Mouse (Mus musculus) forebrain, embryonic 11.5 days (tissue): ENCODE results near the gene Wdr74. TPM values are rescaled to one million over a fixed set of nuclear protein-coding genes. Genes with fewer than 3 reads are reported as not detected.

Experiments used
- ATAC-seq: fragments of 200-750 bp; cut with Nextera tagmentation; replicated peaks from 2 replicates; pipeline ENCODE4 v1.8.0; 2017; ENCODE audit warnings: moderate TSS enrichment; ENCODE audit not compliant: low FRiP score
- DNase-seq: peaks from one replicate; pipeline ENCODE4 v3.0.0-alpha.2; 2017; ENCODE audit warnings: low spot score
- H3K27ac ChIP-seq: fragments of 300-500 bp; sonication (generic); 2 replicates; pipeline ENCODE4 v1.5.1; 2014; ENCODE audit warnings: low read depth, low read length
- H3K27me3 ChIP-seq: fragments of 300-500 bp; sonication (generic); 2 replicates; pipeline ENCODE4 v1.6.1; 2014; ENCODE audit warnings: mild to moderate bottlenecking, low read length, mixed read lengths; ENCODE audit not compliant: control insufficient read depth, insufficient read depth
- H3K36me3 ChIP-seq: fragments of 300-500 bp; sonication (generic); 2 replicates; pipeline ENCODE4 v1.6.1; 2014; ENCODE audit warnings: mild to moderate bottlenecking, low read length, moderate library complexity, mixed read lengths; ENCODE audit not compliant: control insufficient read depth, insufficient read depth
- H3K4me1 ChIP-seq: fragments of 300-500 bp; sonication (generic); replicated peaks from 2 replicates; pipeline ENCODE4 v1.6.1; 2014; ENCODE audit warnings: low read length, mixed read lengths; ENCODE audit not compliant: control insufficient read depth, insufficient read depth
- H3K4me2 ChIP-seq: fragments of 300-500 bp; sonication (generic); 2 replicates; pipeline ENCODE4 v1.6.1; 2014; ENCODE audit warnings: low read depth, mild to moderate bottlenecking, low read length, moderate library complexity, mixed read lengths; ENCODE audit not compliant: severe bottlenecking
- H3K4me3 ChIP-seq: fragments of 300-500 bp; sonication (generic); 2 replicates; pipeline ENCODE4 v1.5.1; 2014; ENCODE audit warnings: low read depth, low read length
- H3K9ac ChIP-seq: fragments of 300-500 bp; sonication (generic); 2 replicates; pipeline ENCODE4 v1.6.1; 2014; ENCODE audit warnings: low read length
- H3K9me3 ChIP-seq: fragments of 300-500 bp; sonication (generic); 2 replicates; pipeline ENCODE4 v1.6.1; 2016; ENCODE audit warnings: low read length, mixed read lengths; ENCODE audit not compliant: control insufficient read depth
- WGBS: fragments of 180-500 bp; shearing (Covaris S2); extraction: QIAGEN DNeasy Blood & Tissue Kit; methylation state at CpG from one replicate; pipeline ENCODE4 v1.1.7; 2014; 5-methylcytosine and 5-hydroxymethylcytosine counted together
- polyA plus RNA-seq: library from polyadenylated mRNA; unstranded; fragments of >200 nt; fragmentation: Nextera tagmentation; extraction: Ambion mirVana; gene quantifications from 2 replicates; pipeline ENCODE4 v1.2.1, GENCODE M21; 2014

Wdr74 gene
- polyA plus RNA-seq, 1 experiment from 2014 or later: 79.5 TPM

DNA sequence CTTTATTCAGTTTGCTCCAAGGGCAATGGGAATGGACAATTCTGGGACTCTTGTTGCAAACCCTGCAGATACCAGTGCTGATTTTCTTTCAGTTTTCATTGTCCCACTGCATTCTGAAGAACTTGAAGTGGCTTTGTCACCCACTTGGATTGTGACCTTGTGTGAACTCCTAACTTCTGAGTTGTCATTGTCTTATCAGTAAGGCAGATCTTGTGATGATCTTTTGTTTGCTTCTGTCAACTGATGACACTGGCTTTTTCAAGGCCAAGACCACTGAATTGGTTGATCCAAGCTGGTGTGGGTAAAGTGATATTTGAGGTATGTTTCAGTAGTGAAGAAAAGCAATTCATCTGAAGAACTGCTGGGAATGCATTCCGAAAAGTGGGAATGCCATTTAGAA, 9.8 kb downstream of the Wdr74 start:
- Histone ChIP-seq H3K36me3 (peaks cover 7% of the 10 kb centered on the region; the same call in 1 of the 2 replicates), H3K9ac (no peak overlapping the region), H3K9me3 (no peaks in the 10 kb centered on the region), H3K4me2 (no peak overlapping the region), H3K27ac (no peak overlapping the region), H3K4me3 (no peak overlapping the region), H3K27me3 (no peaks in the 10 kb centered on the region), H3K4me1 (peaks cover 12% of the 10 kb centered on the region)
- DNase-seq: no peak
- WGBS: 92% methylated on average over 1 of the region's 1 CpGs
- no peak for ATAC-seq

DNA sequence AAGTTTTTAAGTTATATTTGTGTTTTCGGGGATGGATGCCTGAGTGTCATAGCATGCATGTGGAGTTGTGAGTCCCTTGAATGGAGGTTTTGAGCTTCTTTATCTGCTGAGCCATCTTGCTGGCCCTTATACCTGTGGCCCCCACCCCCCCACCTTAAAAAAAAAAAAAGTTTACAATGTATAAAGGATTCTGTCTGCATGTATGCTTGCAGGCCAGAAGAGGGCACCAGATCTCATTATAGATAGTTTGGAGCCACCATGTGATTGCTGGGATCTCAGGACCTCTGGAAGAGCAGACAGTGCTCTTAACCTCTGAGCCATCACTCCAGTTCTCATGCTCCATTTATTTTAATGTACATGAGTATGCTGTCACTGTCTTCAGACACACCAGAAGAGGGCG, 11.7 kb downstream of the Wdr74 start:
- Histone ChIP-seq H3K4me3 (no peak overlapping the region), H3K36me3 (peaks cover 7% of the 10 kb centered on the region; the same call in 1 of the 2 replicates), H3K9me3 (no peaks in the 10 kb centered on the region), H3K4me2 (no peak overlapping the region), H3K27ac (no peak overlapping the region), H3K27me3 (no peaks in the 10 kb centered on the region), H3K9ac (no peak overlapping the region), H3K4me1 (peaks cover 3% of the 10 kb centered on the region; the same call in 1 of the 2 replicates)
- 79% methylated on average over 2 of the region's 2 CpGs for WGBS
- DNase-seq (no peak), ATAC-seq (no peak)

DNA sequence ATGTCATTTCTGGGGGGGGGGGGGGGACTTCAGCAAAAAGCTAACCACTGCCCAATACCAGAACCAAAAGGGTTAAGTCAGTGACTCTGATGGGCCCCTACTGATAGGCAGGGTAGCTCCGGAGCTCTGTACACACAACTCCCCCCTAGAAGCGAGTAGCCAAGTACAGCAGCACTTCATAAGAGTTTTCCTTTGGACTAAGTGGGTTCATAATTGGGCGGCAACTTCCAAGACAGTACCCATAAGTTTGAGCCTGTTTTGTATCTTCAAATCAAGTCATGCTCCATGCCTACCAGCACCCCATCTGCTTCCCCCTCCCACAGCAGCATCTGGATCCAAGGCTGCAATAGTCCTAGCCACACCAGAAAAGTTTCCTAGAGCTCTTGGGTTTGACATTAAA, 20.0 kb downstream of the Wdr74 start:
- Histone ChIP-seq H3K4me1 (peaks cover 3% of the 10 kb centered on the region; the same call in 1 of the 2 replicates), H3K4me3 (no peak overlapping the region), H3K9ac (no peak overlapping the region), H3K27ac (no peak overlapping the region), H3K9me3 (no peaks in the 10 kb centered on the region), H3K27me3 (no peaks in the 10 kb centered on the region), H3K36me3 (peaks cover 3% of the 10 kb centered on the region; the same call in 1 of the 2 replicates), H3K4me2 (no peak overlapping the region)
- 80% methylated on average over 3 of the region's 3 CpGs for WGBS
- DNase-seq (no peak), ATAC-seq (no peak)

- ATAC-seq (peak; percentile 94), DNase-seq (peak; percentile 96)
- under 1% methylated on average over 74 of the region's 75 CpGs for WGBS
- H3K9ac ChIP-seq: peak within 1 kb of the TSS; percentile 90
- peak within 1 kb of the TSS; percentile 63 for H3K27ac ChIP-seq
- peaks cover 3% of the 10 kb centered on the region; the same call in 1 of the 2 replicates for H3K4me1 ChIP-seq
- H3K27me3 ChIP-seq: no peaks in the 10 kb centered on the region
- peak within 1 kb of the TSS; percentile 76 for H3K4me2 ChIP-seq
- peaks cover 3% of the 10 kb centered on the region; the same call in 1 of the 2 replicates for H3K36me3 ChIP-seq
- no peaks in the 10 kb centered on the region for H3K9me3 ChIP-seq
- H3K4me3 ChIP-seq: peak within 1 kb of the TSS; percentile 95
Observed at GRCm38 (mm10) chr19:8756635-8757387, 21.2 kb downstream of the Wdr74 start, which contains the start of gene Nxf1. Nxf1 (plus strand) TSS chr19:8757073.

GRCm38 (mm10) chr19:8757471-8757998, 21.9 kb downstream of the Wdr74 start:
- peaks cover 3% of the 10 kb centered on the region; the same call in 1 of the 2 replicates for H3K36me3 ChIP-seq
- H3K27me3 ChIP-seq: no peaks in the 10 kb centered on the region
- peak overlapping the region; percentile 90 for H3K9ac ChIP-seq
- no peak for DNase-seq
- H3K9me3 ChIP-seq: no peaks in the 10 kb centered on the region
- H3K4me2 ChIP-seq: peak overlapping the region; percentile 76
- H3K4me1 ChIP-seq: peaks cover 3% of the 10 kb centered on the region; the same call in 1 of the 2 replicates
- ATAC-seq: no peak
- 9% methylated on average over 14 of the region's 14 CpGs for WGBS
- H3K27ac ChIP-seq: no peak overlapping the region
- peak overlapping the region; percentile 95 for H3K4me3 ChIP-seq

GRCm38 (mm10) chr19:8758899-8759298, 23.3 kb downstream of the Wdr74 start:
- ATAC-seq: no peak
- Histone ChIP-seq H3K9me3 (no peaks in the 10 kb centered on the region), H3K9ac (no peak overlapping the region), H3K4me2 (no peak overlapping the region), H3K27ac (no peak overlapping the region), H3K27me3 (no peaks in the 10 kb centered on the region), H3K4me1 (peaks cover 3% of the 10 kb centered on the region; the same call in 1 of the 2 replicates), H3K36me3 (peaks cover 9% of the 10 kb centered on the region; the same call in 1 of the 2 replicates), H3K4me3 (no peak overlapping the region)
- 89% methylated on average over 2 of the region's 2 CpGs for WGBS
- DNase-seq: no peak

DNA sequence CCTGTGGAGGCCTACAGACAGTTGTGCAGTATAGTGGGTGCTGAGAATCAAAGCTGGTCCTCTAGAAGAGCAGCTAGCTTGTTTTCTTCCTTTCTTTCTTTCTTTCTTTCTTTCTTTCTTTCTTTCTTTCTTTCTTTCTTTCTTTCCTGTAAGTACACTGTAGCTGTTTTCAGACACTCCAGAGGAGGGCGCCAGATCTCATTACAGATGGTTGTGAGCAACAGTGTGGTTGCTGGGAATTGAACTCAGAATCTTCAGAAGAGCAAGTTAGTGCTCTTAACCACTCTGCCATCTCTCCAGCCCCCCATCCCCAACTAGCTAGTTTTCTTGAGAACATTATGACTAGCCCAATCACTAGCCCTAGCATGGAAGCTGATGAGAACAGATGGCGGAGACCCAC, 25.1 kb downstream of the Wdr74 start:
- Histone ChIP-seq H3K27me3 (no peaks in the 10 kb centered on the region), H3K36me3 (peaks cover 22% of the 10 kb centered on the region), H3K4me1 (peaks cover 3% of the 10 kb centered on the region; the same call in 1 of the 2 replicates), H3K9ac (no peak overlapping the region), H3K4me2 (no peak overlapping the region), H3K27ac (no peak overlapping the region), H3K4me3 (no peak overlapping the region), H3K9me3 (no peaks in the 10 kb centered on the region; the same call in 1 of the 2 replicates)
- 84% methylated on average over 2 of the region's 2 CpGs for WGBS
- ATAC-seq (no peak), DNase-seq (no peak)

DNA sequence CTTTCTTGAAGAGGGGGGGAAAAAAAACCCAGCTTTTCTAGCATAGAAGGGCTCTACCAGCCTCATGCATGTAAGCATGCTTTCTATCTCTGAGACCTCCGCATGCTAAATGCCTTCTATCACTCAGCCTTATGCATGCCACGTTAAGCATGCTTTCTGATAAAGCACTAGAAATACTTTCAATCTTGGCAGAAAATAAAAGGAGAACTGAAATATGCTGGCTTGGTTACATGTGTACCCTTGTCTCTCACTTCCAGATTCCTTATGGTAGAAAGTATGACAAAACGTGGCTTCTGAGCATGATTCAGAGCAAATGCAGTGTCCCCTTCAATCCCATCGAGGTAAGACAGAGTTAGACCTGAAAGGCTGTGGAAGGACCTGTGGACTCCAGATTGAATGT, 27.6 kb downstream of the Wdr74 start:
- no peaks in the 10 kb centered on the region for H3K27me3 ChIP-seq
- H3K27ac ChIP-seq: no peak overlapping the region
- H3K36me3 ChIP-seq: peaks cover 40% of the 10 kb centered on the region
- DNase-seq (no peak), ATAC-seq (no peak)
- 94% methylated on average over 4 of the region's 4 CpGs for WGBS
- no peak overlapping the region for H3K9ac ChIP-seq
- no peaks in the 10 kb centered on the region; the same call in 1 of the 2 replicates for H3K9me3 ChIP-seq
- H3K4me2 ChIP-seq: no peak overlapping the region
- H3K4me1 ChIP-seq: no peaks in the 10 kb centered on the region; the same call in 1 of the 2 replicates
- no peak overlapping the region for H3K4me3 ChIP-seq
